Mouse (Mus musculus) lung, postnatal 36 days (tissue): ENCODE measurements around the gene Dhx34.
"Not testable (repeated sequence)": the region's sequence is repeated elsewhere in the genome, so short reads cannot be mapped to it uniquely, and the experiment has no call there.

Experiments used
- DNase-seq: peaks from one replicate; pipeline ENCODE4 v3.0.0; 2022; ENCODE audit warnings: mixed read lengths

The Dhx34 gene

GRCm38 (mm10) chr7:16221582-16222272, at the start of gene Dhx34:
Gene Dhx34, minus strand, starts transcription at chr7:16222037.
- peak; percentile 97 for DNase-seq

- DNase-seq, result no peak
Observed at GRCm38 (mm10) chr7:16271139-16271538, 49.3 kb upstream of the Dhx34 start.

- DNase-seq, result not testable (repeated sequence)
Observed at GRCm38 (mm10) chr7:16266593-16266992, 44.8 kb upstream of the Dhx34 start.

- DNase-seq, result no peak
Observed at GRCm38 (mm10) chr7:16265856-16266255, 44.0 kb upstream of the Dhx34 start.

- DNase-seq, result no peak
Observed at GRCm38 (mm10) chr7:16263843-16264242, 42.0 kb upstream of the Dhx34 start.

- peak; percentile 95 for DNase-seq
Observed at GRCm38 (mm10) chr7:16263015-16263787, 41.4 kb upstream of the Dhx34 start.

- no peak for DNase-seq
Observed at GRCm38 (mm10) chr7:16261097-16261496, 39.3 kb upstream of the Dhx34 start.

- peak; percentile 53 for DNase-seq
Observed at GRCm38 (mm10) chr7:16259110-16259590, 37.3 kb upstream of the Dhx34 start, which contains the start of gene C5ar1. Gene C5ar1, minus strand, starts transcription at chr7:16259540.

- DNase-seq, result peak; percentile 54
Observed at GRCm38 (mm10) chr7:16257830-16258229, 36.0 kb upstream of the Dhx34 start.

GRCm38 (mm10) chr7:16255963-16256362, 34.1 kb upstream of the Dhx34 start:
- DNase-seq, result not testable (repeated sequence)

GRCm38 (mm10) chr7:16254195-16254594, 32.4 kb upstream of the Dhx34 start:
- no peak for DNase-seq

GRCm38 (mm10) chr7:16250687-16251086, 28.9 kb upstream of the Dhx34 start:
- DNase-seq, result peak; percentile 53

- DNase-seq, result peak; percentile 55
Observed at GRCm38 (mm10) chr7:16245958-16246357, 24.1 kb upstream of the Dhx34 start.

GRCm38 (mm10) chr7:16244067-16244466, 22.2 kb upstream of the Dhx34 start, which contains the start of gene C5ar2:
Gene C5ar2, minus strand, starts transcription at chr7:16244154.
- peak; percentile 75 for DNase-seq

- DNase-seq, result no peak
Observed at GRCm38 (mm10) chr7:16242198-16242597, 20.4 kb upstream of the Dhx34 start.

- DNase-seq, result peak; percentile 26
Observed at GRCm38 (mm10) chr7:16241787-16242186, 19.9 kb upstream of the Dhx34 start.

GRCm38 (mm10) chr7:16240978-16241303, 19.1 kb upstream of the Dhx34 start:
- DNase-seq, result no peak

GRCm38 (mm10) chr7:16240281-16240977, 18.6 kb upstream of the Dhx34 start:
- DNase-seq, result no peak

- peak; percentile 77 for DNase-seq
Observed at GRCm38 (mm10) chr7:16239554-16239997, 17.7 kb upstream of the Dhx34 start.

GRCm38 (mm10) chr7:16229869-16230268, 8.0 kb upstream of the Dhx34 start:
- peak; percentile 76 for DNase-seq

GRCm38 (mm10) chr7:16213986-16214385, 7.9 kb downstream of the Dhx34 start:
- no peak for DNase-seq

- DNase-seq, result no peak
Observed at GRCm38 (mm10) chr7:16213196-16213595, 8.6 kb downstream of the Dhx34 start.

- peak; percentile 39 for DNase-seq
Observed at GRCm38 (mm10) chr7:16210862-16211365, 10.9 kb downstream of the Dhx34 start.
